Mouse (Mus musculus): Measurements from ENCODE around the gene Igfbp1. TPM values are rescaled to one million over a fixed set of nuclear protein-coding genes. Genes with fewer than 3 reads are reported as not detected.

Igfbp1 gene
- polyA plus RNA-seq, 2 experiments = 48.0 to 62.0 TPM

DNA sequence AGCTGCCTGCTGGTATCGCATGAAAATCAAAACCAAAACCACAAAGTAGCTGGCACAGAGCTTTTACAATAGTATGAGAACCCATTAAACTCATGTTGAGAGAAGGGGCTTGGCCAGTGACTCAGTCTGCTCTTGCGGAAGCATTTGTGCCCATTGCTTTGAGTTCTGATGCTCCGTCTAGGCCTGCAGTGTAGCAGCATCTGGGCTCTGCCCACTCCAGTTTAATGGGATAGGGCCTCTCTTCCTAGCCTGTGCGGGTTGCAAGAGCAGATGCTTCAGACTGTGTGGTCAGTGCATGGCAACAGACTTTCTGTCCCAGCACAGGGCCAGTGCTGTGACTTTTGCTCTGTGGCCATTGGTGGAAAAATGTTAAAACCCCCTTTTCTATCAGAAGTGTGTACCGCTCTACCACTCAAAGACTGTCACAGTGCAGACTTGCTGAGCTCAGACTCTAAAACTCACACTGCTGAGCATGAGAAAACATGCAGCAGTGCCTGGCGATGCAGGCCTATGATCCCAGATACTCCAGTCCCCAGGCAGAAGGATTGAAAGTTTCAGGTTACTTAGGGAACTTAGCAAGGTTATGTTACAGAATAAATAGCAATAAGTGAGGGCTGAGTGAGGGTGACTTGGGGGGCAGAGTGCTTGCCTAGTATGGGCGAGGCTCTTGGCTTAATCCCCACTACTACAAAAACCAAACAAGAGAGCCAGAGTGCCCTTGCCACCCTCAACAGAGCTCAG lies 29.4 kb downstream of the Igfbp1 start:
- H3K4me3 ChIP-seq (ENCODE audit: insufficient read depth in 1 of 2, low read depth in 2 of 2, low read length in 2 of 2) = no peak overlapping the region
- DNase-seq (ENCODE audit: low read depth in 3 of 3, low spot score in 3 of 3) (no peak), ATAC-seq (ENCODE audit: insufficient read depth) (no peak)
- H3K4me2 ChIP-seq (ENCODE audit: low read depth) = no peak overlapping the region
- no peak overlapping the region for H3K9ac ChIP-seq (replicated peaks)
- no peaks in the 10 kb centered on the region for H3K36me3 ChIP-seq (replicated peaks; ENCODE audit: control insufficient read depth, insufficient read depth, low read depth)
- H3K4me1 ChIP-seq (replicated peaks; ENCODE audit: control insufficient read depth in 2 of 2, insufficient read depth in 2 of 2, low read length in 1 of 2) = no peaks in the 10 kb centered on the region
- TF ChIP-seq EP300 (IDR thresholded peaks at IDR 0.05; ENCODE audit: low read depth) (no peak), CTCF (IDR thresholded peaks at IDR 0.05; ENCODE audit: low read depth) (no peak)
- no peaks in the 10 kb centered on the region for H3K9me3 ChIP-seq (ENCODE audit: control insufficient read depth, low read length)
- no peak overlapping the region for H3K27ac ChIP-seq
- no peaks in the 10 kb centered on the region for H3K27me3 ChIP-seq (ENCODE audit: control insufficient read depth, insufficient read depth, low read length)
- WGBS (ENCODE audit: insufficient replicate concordance) = 65% methylated on average over 7 of the region's 7 CpGs

DNA sequence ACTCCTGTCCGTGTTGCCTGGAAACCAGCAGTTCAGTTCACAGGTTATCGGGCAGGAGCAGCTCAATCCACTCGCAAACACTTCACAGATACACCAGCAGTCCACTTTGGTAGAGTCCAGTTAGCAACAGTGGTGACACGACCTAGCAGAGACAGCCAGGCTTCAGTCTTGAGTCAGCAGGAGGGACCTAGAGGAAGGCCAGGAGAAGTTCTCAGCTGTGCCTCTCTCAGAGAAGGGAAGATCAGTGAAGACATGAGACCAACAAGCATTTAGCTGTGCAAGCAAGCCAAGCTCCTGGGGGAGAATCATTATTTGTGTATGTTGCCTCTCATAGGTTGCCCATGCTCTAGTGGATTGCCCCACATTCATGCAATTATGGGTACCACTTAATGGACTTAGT lies 30.5 kb downstream of the Igfbp1 start:
- Histone ChIP-seq H3K4me1 (replicated peaks; ENCODE audit: control insufficient read depth in 2 of 2, insufficient read depth in 2 of 2, low read length in 1 of 2) (no peaks in the 10 kb centered on the region), H3K4me2 (ENCODE audit: low read depth) (no peak overlapping the region), H3K27me3 (ENCODE audit: control insufficient read depth, insufficient read depth, low read length) (no peaks in the 10 kb centered on the region), H3K4me3 (ENCODE audit: insufficient read depth in 1 of 2, low read depth in 2 of 2, low read length in 2 of 2) (no peak overlapping the region), H3K36me3 (replicated peaks; ENCODE audit: control insufficient read depth, insufficient read depth, low read depth) (no peaks in the 10 kb centered on the region), H3K9me3 (ENCODE audit: control insufficient read depth, low read length) (no peaks in the 10 kb centered on the region), H3K9ac (replicated peaks) (no peak overlapping the region), H3K27ac (no peak overlapping the region)
- WGBS (ENCODE audit: insufficient replicate concordance) = 51% methylated on average over 4 of the region's 4 CpGs
- DNase-seq (ENCODE audit: low read depth in 3 of 3, low spot score in 3 of 3) (no peak), ATAC-seq (ENCODE audit: insufficient read depth) (no peak)
- no peak for TF ChIP-seq EP300 (IDR thresholded peaks at IDR 0.05; ENCODE audit: low read depth)
- no peak for TF ChIP-seq CTCF (IDR thresholded peaks at IDR 0.05; ENCODE audit: low read depth)

DNA sequence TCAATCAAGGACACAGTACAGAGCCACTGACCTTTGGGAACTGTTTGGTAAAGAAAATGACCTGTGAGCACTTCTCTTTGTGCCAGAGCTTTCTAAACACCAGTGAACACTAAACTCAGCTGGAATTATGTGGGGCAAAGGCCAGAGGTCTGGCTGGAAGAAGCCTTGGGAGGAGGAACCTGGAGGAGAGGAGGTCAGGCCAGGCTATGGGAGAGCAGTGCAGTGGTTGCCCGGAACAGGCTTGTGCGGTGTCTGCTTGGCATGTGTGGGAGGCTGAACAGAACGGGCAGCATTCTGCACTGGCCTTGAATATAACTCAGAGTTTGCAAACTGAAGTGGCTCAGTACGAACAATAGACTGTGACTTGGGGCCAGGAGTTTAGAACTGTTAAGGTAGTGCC lies 32.4 kb downstream of the Igfbp1 start:
- no peak overlapping the region for H3K4me3 ChIP-seq (ENCODE audit: insufficient read depth in 1 of 2, low read depth in 2 of 2, low read length in 2 of 2)
- DNase-seq (ENCODE audit: low read depth in 3 of 3, low spot score in 3 of 3) = no peak
- WGBS (ENCODE audit: insufficient replicate concordance) = 57% methylated on average over 4 of the region's 4 CpGs
- H3K27me3 ChIP-seq (ENCODE audit: control insufficient read depth, insufficient read depth, low read length) = no peaks in the 10 kb centered on the region
- H3K4me2 ChIP-seq (ENCODE audit: low read depth) = no peak overlapping the region
- no peak overlapping the region for H3K27ac ChIP-seq
- no peaks in the 10 kb centered on the region for H3K4me1 ChIP-seq (replicated peaks; ENCODE audit: control insufficient read depth in 2 of 2, insufficient read depth in 2 of 2, low read length in 1 of 2)
- TF ChIP-seq CTCF (IDR thresholded peaks at IDR 0.05; ENCODE audit: low read depth) = no peak
- TF ChIP-seq EP300 (IDR thresholded peaks at IDR 0.05; ENCODE audit: low read depth) = no peak
- no peaks in the 10 kb centered on the region for H3K9me3 ChIP-seq (ENCODE audit: control insufficient read depth, low read length)
- ATAC-seq (ENCODE audit: insufficient read depth) = no peak
- H3K36me3 ChIP-seq (replicated peaks; ENCODE audit: control insufficient read depth, insufficient read depth, low read depth) = no peaks in the 10 kb centered on the region
- H3K9ac ChIP-seq (replicated peaks) = no peak overlapping the region

DNA sequence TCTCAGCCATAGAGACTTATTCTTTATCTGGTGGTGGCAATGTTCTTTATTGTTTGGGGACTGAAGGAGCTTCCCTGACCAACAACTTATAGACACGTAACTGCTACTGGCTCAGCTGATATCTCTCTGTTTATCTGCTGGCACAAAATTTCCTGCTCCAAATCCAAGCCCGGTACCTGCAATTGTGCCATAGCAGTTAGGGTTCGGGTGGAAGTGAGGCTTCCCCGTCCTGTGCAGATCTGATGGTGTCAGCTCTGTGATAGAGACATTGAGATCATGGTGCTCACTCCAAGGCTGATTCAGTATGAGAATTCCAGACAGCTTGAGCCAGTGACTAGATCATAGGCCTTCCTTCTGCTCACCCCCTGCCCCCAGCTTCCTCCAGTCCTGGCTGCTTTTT lies 34.4 kb downstream of the Igfbp1 start:
- DNase-seq (ENCODE audit: low read depth in 3 of 3, low spot score in 3 of 3) (no peak), ATAC-seq (ENCODE audit: insufficient read depth) (no peak)
- H3K4me3 ChIP-seq (ENCODE audit: insufficient read depth in 1 of 2, low read depth in 2 of 2, low read length in 2 of 2) = no peak overlapping the region
- no peak overlapping the region for H3K9ac ChIP-seq (replicated peaks)
- H3K27me3 ChIP-seq (ENCODE audit: control insufficient read depth, insufficient read depth, low read length) = no peaks in the 10 kb centered on the region
- no peaks in the 10 kb centered on the region for H3K9me3 ChIP-seq (ENCODE audit: control insufficient read depth, low read length)
- 61% methylated on average over 4 of the region's 4 CpGs for WGBS (ENCODE audit: insufficient replicate concordance)
- no peaks in the 10 kb centered on the region for H3K4me1 ChIP-seq (replicated peaks; ENCODE audit: control insufficient read depth in 2 of 2, insufficient read depth in 2 of 2, low read length in 1 of 2)
- H3K36me3 ChIP-seq (replicated peaks; ENCODE audit: control insufficient read depth, insufficient read depth, low read depth) = no peaks in the 10 kb centered on the region
- TF ChIP-seq CTCF (IDR thresholded peaks at IDR 0.05; ENCODE audit: low read depth) (no peak), EP300 (IDR thresholded peaks at IDR 0.05; ENCODE audit: low read depth) (no peak)
- H3K27ac ChIP-seq = no peak overlapping the region
- no peak overlapping the region for H3K4me2 ChIP-seq (ENCODE audit: low read depth)

GRCm38 (mm10) chr11:7233333-7233732 lies 35.8 kb downstream of the Igfbp1 start:
- no peaks in the 10 kb centered on the region for H3K4me1 ChIP-seq (replicated peaks; ENCODE audit: control insufficient read depth in 2 of 2, insufficient read depth in 2 of 2, low read length in 1 of 2)
- ATAC-seq (ENCODE audit: insufficient read depth) (no peak), DNase-seq (ENCODE audit: low read depth in 3 of 3, low spot score in 3 of 3) (no peak)
- no peaks in the 10 kb centered on the region for H3K36me3 ChIP-seq (replicated peaks; ENCODE audit: control insufficient read depth, insufficient read depth, low read depth)
- no peaks in the 10 kb centered on the region for H3K9me3 ChIP-seq (ENCODE audit: control insufficient read depth, low read length)
- H3K4me3 ChIP-seq (ENCODE audit: insufficient read depth in 1 of 2, low read depth in 2 of 2, low read length in 2 of 2) = no peak overlapping the region
- no peak overlapping the region for H3K4me2 ChIP-seq (ENCODE audit: low read depth)
- H3K27me3 ChIP-seq (ENCODE audit: control insufficient read depth, insufficient read depth, low read length) = no peaks in the 10 kb centered on the region
- TF ChIP-seq EP300 (IDR thresholded peaks at IDR 0.05; ENCODE audit: low read depth) (no peak), CTCF (IDR thresholded peaks at IDR 0.05; ENCODE audit: low read depth) (no peak)
- 52% methylated on average over 2 of the region's 2 CpGs for WGBS (ENCODE audit: insufficient replicate concordance)
- H3K27ac ChIP-seq = no peak overlapping the region
- H3K9ac ChIP-seq (replicated peaks) = no peak overlapping the region

Measured in liver, embryonic 14.5 days (tissue).